Mouse (Mus musculus) C2C12 (cell line): ENCODE measurements around the gene Ctsq.

Experiments
- CTCF ChIP-seq: IDR thresholded peaks from one replicate; pipeline ENCODE4 v1.5.1; 2011; ENCODE audit not compliant: control insufficient read depth, insufficient read depth, insufficient read length
- MAX ChIP-seq: IDR thresholded peaks from one replicate; pipeline ENCODE4 v1.6.1; 2011; ENCODE audit warnings: mild to moderate bottlenecking, control low read depth
- MYOG ChIP-seq: IDR thresholded peaks from one replicate; pipeline ENCODE4 v1.6.1; 2011; ENCODE audit not compliant: control insufficient read depth, insufficient read length; ENCODE audit errors: extremely low read depth
- USF1 ChIP-seq: IDR thresholded peaks from one replicate; pipeline ENCODE4 v1.6.1; 2011; ENCODE audit warnings: low read depth, mild to moderate bottlenecking, control low read depth, moderate library complexity

- TF ChIP-seq CTCF (no peak), USF1 (no peak), MAX (no peak), MYOG (no peak)
Measured at GRCm38 (mm10) chr13:60997600-60997999, 42.8 kb downstream of the Ctsq start.
